Mouse (Mus musculus) kidney, adult 2 months (tissue): ENCODE data around the gene Cfap97d1.

Source experiments
- CTCF ChIP-seq: fragments of 200-500 bp; conservative IDR thresholded peaks from 2 replicates; pipeline ENCODE4 v1.5.1; 2011; ENCODE audit warnings: low read depth, mild to moderate bottlenecking, control low read depth, low read length, moderate library complexity, mixed read lengths; ENCODE audit not compliant: insufficient read depth, insufficient read length
- POLR2A ChIP-seq: fragments of 200-500 bp; IDR thresholded peaks from one replicate; pipeline ENCODE4 v1.6.1; 2011; ENCODE audit warnings: low read depth, low read length, control low read depth

GRCm38 (mm10) chr11:101950021-101950420, 34.1 kb upstream of the Cfap97d1 start:
- TF ChIP-seq CTCF (no peak), POLR2A (no peak)
